Mouse (Mus musculus): ENCODE data around the gene Ap2a1. TPM values are rescaled to one million over a fixed set of nuclear protein-coding genes. Genes with fewer than 3 reads are reported as not detected.

Ap2a1 gene
- polyA plus RNA-seq, 2 experiments from 2014 or later = 6.2 to 7.4 TPM

DNA sequence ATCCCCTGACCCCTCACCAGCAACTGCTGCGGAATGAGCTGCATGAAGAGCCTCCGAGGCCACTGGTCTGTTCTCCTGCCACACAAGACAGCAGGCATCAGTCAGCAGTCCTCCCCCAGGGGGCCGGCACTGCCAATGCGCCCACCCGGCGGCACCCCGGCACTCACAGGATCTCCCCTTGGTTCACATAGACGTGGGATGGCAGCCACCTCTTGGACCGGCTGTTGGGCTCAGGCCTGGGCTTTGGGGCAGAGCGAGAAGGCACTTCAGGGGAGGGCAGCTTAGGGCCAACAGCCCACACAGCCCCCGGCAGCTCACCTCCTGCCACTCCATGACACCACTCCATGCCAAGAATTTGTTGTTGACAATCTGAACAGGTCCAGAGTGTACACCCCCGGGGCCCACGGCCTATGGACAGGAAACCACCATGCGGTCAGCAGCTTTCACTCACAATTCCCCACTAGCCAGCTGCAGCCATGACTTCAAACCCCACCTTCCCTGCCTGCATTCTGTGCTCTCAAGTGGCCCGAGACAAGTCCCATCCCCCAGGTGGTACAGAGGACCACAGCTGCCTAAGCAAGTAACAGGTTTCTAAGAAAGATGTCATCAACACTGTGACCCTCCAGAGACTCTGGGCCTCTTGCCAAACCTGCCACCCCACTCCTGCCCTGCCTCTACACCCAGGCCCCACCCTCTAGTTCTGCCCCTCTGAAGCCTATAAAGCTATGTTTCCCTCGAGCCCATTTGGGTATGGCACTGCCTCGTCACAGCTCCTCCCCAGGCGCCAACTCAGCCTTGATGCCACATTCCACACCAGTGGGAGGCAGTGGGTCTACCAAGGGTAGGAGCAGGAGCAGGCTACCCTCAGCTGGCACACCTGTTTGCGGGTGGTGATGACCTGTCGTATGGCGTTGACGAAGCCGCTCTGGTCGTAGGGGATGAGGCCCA, 64.4 kb downstream of the Ap2a1 start:
- ATAC-seq = no peak

DNA sequence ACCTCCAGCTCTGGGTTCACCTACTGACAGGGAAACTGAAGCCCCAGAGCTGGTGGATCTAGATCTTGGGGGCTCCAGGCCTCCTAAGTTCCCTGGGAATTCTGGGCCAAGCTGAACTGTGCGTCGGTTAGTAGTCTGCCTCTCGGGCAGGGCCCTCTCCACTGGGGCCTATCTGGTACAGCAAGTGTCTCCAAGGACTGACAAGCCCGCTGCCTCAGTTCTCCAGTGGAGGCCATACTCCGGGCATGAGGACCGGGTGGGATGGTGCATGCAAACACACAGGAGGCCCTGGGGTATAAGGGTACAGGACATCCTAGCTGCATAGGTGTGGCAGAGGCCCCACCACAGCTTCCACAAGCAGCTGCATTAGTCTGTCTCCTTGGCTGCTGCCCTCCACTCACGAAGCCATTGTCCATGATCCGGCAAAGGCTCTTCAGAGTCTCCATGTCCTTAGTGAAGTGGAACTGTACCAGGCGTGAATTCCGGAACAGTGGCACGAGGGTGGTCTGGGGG, 65.3 kb downstream of the Ap2a1 start:
- ATAC-seq = no peak

DNA sequence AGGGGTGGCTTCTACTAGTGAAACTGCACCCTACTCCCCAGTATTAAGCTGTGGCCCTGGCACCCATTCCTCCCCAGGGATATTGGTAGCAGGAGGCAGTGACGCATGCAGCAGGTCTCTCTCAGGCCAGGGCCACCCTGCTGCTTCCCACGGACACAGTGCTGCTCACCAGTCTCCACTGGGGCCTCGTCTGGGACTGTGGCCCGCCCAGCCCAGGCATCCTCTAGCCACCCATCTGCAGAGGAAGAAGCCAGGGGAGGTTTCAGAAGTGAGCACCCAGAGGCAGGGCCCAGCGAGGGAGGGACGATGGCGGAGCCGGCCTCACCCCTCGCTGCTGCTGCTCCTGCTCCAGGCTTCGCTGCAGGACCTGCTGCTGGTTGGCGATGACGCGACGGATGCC, 66.1 kb downstream of the Ap2a1 start:
- no peak for ATAC-seq

- no peak for ATAC-seq
Observed at GRCm38 (mm10) chr7:44862434-44862833, 66.9 kb downstream of the Ap2a1 start.

DNA sequence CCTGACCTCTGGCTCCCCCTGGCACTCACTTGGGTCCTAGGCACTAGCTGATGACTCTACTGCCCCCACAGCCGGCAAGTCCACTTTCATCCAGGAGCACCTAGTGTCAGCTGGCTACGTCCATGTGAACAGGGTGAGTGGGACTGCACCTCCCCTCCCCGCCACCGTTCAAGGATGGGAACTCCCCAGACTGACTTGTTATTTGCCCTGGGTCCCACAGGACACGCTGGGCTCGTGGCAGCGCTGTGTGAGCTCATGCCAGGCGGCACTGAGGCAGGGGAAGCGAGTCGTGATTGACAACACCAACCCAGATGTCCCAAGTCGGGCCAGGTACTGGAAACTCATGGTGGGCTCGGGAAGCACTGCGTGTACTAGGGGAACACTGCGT, 67.9 kb downstream of the Ap2a1 start:
- ATAC-seq = no peak

- ATAC-seq = peak; percentile 36
Observed at GRCm38 (mm10) chr7:44860576-44861428, 68.5 kb downstream of the Ap2a1 start.

DNA sequence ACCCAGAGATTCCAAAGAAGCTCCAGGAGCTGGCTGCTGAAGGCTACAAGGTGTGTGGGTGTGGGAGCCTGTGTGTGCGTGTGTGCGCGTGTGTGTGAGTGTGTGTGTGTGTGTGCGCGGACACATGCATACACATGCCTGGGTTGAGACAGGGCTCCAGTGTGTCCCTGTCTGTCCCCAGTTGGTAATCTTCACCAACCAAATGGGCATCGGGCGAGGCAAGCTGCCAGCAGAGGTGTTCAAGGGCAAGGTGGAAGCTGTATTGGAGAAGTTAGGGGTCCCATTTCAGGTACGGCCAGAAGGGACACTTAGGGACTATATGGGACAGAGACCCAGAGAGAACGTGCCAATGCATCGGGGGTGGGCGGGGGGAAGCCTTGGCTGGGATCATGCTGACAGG, 69.4 kb downstream of the Ap2a1 start:
- no peak for ATAC-seq

DNA sequence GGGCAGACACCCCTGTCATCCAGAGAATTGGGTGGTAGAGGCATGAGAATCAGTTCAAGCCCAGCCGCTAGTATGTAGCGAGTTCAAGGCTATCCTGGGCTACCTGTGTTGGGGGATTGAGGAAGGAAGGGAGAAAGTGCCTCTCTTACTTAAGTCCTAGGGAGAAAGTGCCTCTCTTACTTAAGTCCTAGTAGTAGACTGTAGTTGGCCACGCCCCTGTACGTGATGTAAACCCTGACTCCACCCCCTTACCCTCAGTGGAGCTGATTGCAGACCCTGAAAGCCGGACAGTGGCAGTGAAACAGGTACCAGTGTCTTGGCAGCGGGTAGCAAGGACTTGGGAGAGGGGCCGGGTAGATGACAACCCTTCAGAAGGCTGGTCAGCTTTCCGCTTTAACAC, 71.4 kb downstream of the Ap2a1 start:
- ATAC-seq = no peak

DNA sequence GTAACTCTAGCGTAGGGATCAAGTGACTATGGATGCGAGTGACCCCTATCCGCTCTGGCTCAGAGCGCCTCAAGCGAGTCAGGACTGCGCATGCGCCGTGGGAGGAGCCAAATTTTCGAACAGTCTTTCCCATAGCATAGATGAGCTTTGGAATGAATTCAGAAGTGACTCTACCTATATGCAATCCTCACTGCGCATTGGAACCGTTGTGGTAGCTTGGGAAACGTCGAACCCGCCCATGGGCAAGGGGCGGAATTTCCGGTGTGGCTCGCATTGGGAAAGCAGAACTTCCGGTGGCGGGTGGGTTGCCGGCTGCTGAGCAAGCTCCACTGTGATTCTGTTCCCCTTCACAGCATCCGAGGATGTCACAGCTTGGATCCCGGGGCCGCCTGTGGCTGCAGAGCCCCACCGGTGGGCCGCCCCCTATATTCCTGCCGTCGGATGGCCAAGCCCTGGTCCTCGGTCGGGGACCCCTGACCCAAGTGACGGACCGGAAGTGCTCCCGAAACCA, 72.2 kb downstream of the Ap2a1 start, which contains the start of gene Pnkp:
TSS of gene Pnkp (plus strand) at position 98 of the 511 bp plus-strand sequence.
- peak; percentile 64 for ATAC-seq

- ATAC-seq = no peak
Observed at GRCm38 (mm10) chr7:44856265-44856916, 72.9 kb downstream of the Ap2a1 start.

DNA sequence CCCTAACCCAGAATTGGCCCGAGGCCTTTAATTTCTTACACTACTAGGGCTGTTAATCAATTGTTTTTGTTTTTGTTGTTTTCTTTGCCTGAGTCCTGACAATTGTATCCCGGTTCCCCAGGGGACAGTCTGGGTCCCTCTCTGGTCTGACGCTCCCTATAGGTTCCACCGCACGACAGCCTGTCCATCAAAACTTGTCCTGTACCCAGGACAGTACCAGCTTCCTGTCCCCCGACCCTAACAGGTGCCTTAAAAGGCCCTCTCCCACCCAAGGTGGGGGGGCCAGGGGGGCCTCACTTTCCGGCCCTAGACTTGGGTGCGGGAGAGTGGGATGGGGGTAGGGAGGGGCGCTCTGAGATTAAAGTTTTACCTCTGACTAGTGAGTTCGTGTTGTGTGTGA, 74.3 kb downstream of the Ap2a1 start:
- ATAC-seq = no peak

DNA sequence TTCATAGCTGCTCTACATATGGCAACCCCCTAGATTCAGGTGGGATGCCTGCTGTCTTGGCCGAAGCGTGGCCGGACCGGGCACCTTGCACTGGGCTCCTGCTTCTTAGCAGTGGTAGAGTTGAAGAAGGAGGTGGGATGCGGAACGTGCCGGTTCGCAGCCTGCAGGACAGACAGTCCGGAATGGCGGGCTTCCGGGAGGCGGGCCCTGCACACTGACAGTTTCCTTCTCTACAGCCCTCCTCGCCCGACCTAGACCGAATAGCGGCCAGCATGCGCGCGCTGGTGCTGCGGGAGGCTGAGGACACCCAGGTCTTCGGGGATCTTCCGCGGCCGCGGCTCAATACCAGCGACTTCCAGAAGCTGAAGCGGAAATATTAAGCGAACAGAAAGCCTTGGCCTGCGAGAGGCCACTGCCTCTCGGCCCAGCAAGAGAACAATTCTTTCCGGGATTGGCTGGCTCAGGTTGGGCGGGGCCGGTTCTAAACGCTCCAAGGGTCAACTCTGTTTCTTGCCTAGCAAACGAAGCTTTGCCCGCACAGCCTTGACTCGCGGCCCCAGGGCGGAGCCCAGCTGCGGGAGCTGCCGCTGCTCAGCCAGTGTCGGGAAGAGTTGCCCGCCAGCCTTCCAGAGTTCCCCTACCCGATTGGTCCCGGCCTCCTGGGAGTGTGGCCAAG, 74.8 kb downstream of the Ap2a1 start:
- ATAC-seq = peak; percentile 48

GRCm38 (mm10) chr7:44853596-44854355, 75.5 kb downstream of the Ap2a1 start:
- ATAC-seq = no peak

GRCm38 (mm10) chr7:44853065-44853464, 76.2 kb downstream of the Ap2a1 start:
- ATAC-seq = no peak

GRCm38 (mm10) chr7:44852259-44853027, 76.9 kb downstream of the Ap2a1 start:
- ATAC-seq = no peak

DNA sequence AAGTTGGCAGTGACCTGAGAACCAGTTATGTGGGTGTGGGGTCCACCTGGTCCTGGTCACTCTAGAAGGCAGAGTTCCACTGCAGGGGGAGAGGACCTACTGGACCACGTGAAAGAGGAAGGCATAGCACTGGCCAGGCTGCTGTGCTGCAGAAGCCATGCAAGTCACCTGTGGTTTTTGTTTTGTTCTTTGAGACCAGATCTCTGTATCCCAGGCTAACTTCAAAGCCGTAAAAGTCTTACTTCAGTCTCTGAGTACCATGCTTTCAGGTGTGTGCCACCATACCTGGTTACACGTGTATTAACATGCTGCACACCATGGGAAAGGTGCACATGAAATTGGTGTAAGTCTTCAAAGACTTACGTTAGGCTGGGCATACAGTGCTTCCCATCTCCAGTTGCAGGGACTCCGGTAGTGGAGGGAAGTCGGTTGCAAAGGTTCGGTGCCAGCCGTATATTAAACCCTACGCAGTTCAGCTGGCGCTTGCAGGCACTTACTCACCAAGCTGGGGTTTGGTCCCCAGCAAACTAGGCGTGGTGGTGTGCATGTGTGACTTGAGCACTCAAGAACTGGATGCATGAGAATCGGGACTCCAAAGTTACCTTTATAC, 77.6 kb downstream of the Ap2a1 start:
- ATAC-seq = no peak

DNA sequence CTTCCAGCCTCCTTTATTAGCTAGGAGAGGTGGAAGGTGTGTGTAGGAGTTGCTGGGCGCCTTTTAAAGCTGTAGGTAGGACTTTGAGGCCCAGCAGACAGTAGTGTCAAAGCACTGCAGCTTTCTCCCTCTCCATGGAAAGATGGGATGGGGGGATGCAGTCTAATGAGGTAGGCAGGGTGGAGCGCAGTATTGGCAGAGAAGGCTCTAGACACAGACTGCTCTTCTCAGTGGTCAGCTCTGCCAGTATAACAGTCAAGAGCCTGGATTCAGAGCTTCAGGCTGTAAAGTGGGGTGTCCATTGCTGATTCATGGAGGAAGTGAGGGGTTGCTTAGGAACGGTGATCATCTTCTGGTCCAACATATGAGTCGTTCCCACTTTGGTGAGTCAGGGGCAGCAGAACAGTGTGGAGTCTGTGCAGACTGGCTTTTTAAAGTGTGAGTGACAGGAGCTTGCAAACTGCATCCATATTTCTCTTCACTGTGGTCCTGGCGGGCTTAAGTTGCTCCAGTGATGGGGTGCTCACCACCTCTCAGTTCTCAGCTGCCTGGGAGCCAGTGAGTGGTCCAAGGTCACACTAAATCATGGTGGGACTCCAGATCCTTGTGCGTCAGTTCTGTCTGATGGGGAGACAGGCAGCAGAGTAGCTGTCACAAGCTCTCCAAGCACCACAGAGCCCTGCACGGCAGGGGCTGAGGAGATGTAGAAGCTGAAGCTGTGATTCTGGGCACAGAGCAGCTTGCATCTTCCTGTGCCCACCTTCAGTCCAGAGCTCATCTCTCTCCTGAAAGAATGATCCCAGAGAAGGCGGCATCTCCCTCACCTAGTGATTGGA, 78.3 kb downstream of the Ap2a1 start:
- no peak for ATAC-seq
